Mouse (Mus musculus): Measurements from ENCODE around the gene Fv1.

Fv1 gene

GRCm38 (mm10) chr4:147886158-147886557, 17.4 kb downstream of the Fv1 start:
- no peak for DNase-seq

- DNase-seq = no peak
These were observed 18.5 kb downstream of the Fv1 start for GRCm38 (mm10) chr4:147887277-147887676.

- DNase-seq = no peak
These were observed 19.5 kb downstream of the Fv1 start for GRCm38 (mm10) chr4:147888237-147888636.

GRCm38 (mm10) chr4:147890341-147890740, 21.6 kb downstream of the Fv1 start:
- no peak for DNase-seq

GRCm38 (mm10) chr4:147895815-147896330, 27.1 kb downstream of the Fv1 start:
- no peak for DNase-seq

- no peak for DNase-seq
These were observed 27.6 kb downstream of the Fv1 start for GRCm38 (mm10) chr4:147896411-147896810.

- no peak for DNase-seq
These were observed 28.6 kb downstream of the Fv1 start for GRCm38 (mm10) chr4:147897348-147897747.

GRCm38 (mm10) chr4:147900452-147900851, 31.7 kb downstream of the Fv1 start:
- no peak for DNase-seq

- DNase-seq = no peak
These were observed 34.2 kb downstream of the Fv1 start for GRCm38 (mm10) chr4:147902906-147903500.

GRCm38 (mm10) chr4:147903601-147904000, 34.8 kb downstream of the Fv1 start:
- DNase-seq = no peak

- peak; percentile 90 for DNase-seq
These were observed 35.7 kb downstream of the Fv1 start, which contains the start of gene Mfn2 for GRCm38 (mm10) chr4:147904313-147905089. Mfn2 (minus strand) TSS chr4:147904704.

GRCm38 (mm10) chr4:147905090-147905659, 36.4 kb downstream of the Fv1 start:
- DNase-seq = no peak

- no peak for DNase-seq
These were observed 37.5 kb downstream of the Fv1 start for GRCm38 (mm10) chr4:147906230-147906629.

- no peak for DNase-seq
These were observed 40.7 kb downstream of the Fv1 start for GRCm38 (mm10) chr4:147909486-147909885.

- DNase-seq = no peak
These were observed 49.8 kb downstream of the Fv1 start for GRCm38 (mm10) chr4:147918459-147919121.

Data from right cerebral cortex, postnatal 25 days (tissue).